Mouse (Mus musculus) lung, embryonic 14.5 days (tissue): ENCODE data around the gene Islr2. TPM values are rescaled to one million over a fixed set of nuclear protein-coding genes. Genes with fewer than 3 reads are reported as not detected.

Experiments used
- ATAC-seq: fragments of 200-750 bp; cut with Nextera tagmentation; 2 replicates; pipeline ENCODE4 v1.8.0; 2017; ENCODE audit warnings: mild to moderate bottlenecking, moderate TSS enrichment, moderate library complexity; ENCODE audit not compliant: insufficient read depth
- DNase-seq: peaks from one replicate; pipeline ENCODE4 v3.0.0-alpha.2; 2015
- H3K27ac ChIP-seq: fragments of 300-500 bp; sonication (generic); 2 replicates; pipeline ENCODE4 v1.5.1; 2014; ENCODE audit warnings: low read depth, mild to moderate bottlenecking, moderate library complexity
- H3K27me3 ChIP-seq: fragments of 300-500 bp; sonication (generic); 2 replicates; pipeline ENCODE4 v1.6.1; 2014; ENCODE audit warnings: low read length, control low read depth; ENCODE audit not compliant: insufficient read depth
- H3K36me3 ChIP-seq: fragments of 300-500 bp; sonication (generic); 2 replicates; pipeline ENCODE4 v1.6.1; 2014; ENCODE audit warnings: control low read depth; ENCODE audit not compliant: insufficient read depth
- H3K4me1 ChIP-seq: fragments of 300-500 bp; sonication (generic); 2 replicates; pipeline ENCODE4 v1.6.1; 2014; ENCODE audit warnings: antibody characterized with exemption, control low read depth; ENCODE audit not compliant: insufficient read depth
- H3K4me2 ChIP-seq: fragments of 300-500 bp; sonication (generic); 2 replicates; pipeline ENCODE4 v1.6.1; 2014; ENCODE audit warnings: mild to moderate bottlenecking
- H3K4me3 ChIP-seq: fragments of 300-500 bp; sonication (generic); 2 replicates; pipeline ENCODE4 v1.5.1; 2014; ENCODE audit warnings: low read depth, low read length
- H3K9ac ChIP-seq: fragments of 300-500 bp; sonication (generic); 2 replicates; pipeline ENCODE4 v1.6.1; 2014
- H3K9me3 ChIP-seq: fragments of 300-500 bp; sonication (generic); 2 replicates; pipeline ENCODE4 v1.6.1; 2016; ENCODE audit warnings: low read depth, low read length, control low read depth
- CTCF ChIP-seq: IDR thresholded peaks from 2 replicates; pipeline ENCODE4 v1.5.1; 2016; ENCODE audit warnings: antibody characterized with exemption, low read depth
- WGBS: fragments of 180-500 bp; shearing (Covaris S2); extraction: QIAGEN DNeasy Blood & Tissue Kit; methylation state at CpG from one replicate; pipeline ENCODE4 v1.1.7; 2014; 5-methylcytosine and 5-hydroxymethylcytosine counted together
- polyA plus RNA-seq: library from polyadenylated mRNA; unstranded; fragments of >200 nt; fragmentation: Nextera tagmentation; extraction: Ambion mirVana; gene quantifications from 2 replicates; pipeline ENCODE4 v1.2.1, GENCODE M21; 2014

The Islr2 gene
- polyA plus RNA-seq, 1 experiment from 2014 or later = not detected

GRCm38 (mm10) chr9:58200270-58201090 is 3.6 kb downstream of the Islr2 start:
- Histone ChIP-seq H3K4me1 (peaks cover 11% of the 10 kb centered on the region), H3K9ac (no peak overlapping the region), H3K27ac (no peak overlapping the region), H3K27me3 (peaks cover 86% of the 10 kb centered on the region), H3K36me3 (no peaks in the 10 kb centered on the region), H3K9me3 (no peaks in the 10 kb centered on the region), H3K4me2 (no peak overlapping the region), H3K4me3 (no peak overlapping the region)
- no peak for DNase-seq
- WGBS = 10% methylated on average over 11 of the region's 11 CpGs
- TF ChIP-seq CTCF = no peak
- no peak for ATAC-seq

DNA sequence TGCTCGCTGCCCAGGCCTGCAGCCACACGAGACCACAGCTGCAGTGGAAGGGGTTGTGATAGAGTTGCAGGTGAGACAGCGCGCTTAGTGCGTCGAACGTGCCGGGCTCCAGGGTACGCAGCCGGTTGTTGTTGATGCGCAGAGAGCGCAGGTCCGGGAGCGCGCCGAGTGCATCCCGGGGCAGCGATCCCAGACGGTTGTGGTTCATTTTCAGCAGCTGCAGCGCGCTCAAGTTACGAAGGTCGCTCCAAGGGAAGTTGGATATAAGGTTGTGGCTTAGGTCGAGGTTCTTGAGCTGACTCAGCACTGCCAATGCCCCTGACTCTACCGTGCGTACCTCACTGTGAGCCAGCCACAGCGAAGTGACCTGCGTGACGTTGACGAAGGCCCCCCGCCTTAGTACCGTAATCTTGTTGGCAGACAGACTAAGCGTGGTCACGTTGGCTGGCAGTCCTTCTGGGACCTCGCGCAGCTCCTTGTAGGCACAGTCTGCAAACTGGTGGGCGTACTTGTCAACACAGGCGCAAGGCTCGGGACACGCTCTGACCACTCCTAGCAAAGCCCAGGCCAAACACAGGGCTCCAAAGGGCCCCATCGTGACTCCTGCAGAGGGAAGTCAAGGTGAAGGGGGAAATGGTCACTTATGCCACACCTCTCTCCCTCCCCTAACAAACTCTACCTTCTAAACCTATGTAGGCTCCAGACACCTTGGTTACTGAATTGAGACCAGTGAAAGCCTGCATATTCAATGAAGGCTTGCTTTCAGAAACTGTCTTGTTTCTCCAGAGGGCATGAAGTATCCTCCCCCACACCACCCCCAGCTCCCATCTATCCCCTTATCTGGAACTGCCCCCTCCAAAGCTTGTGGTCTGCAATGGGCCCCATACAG is 4.5 kb downstream of the Islr2 start:
- H3K27me3 ChIP-seq = peaks cover 93% of the 10 kb centered on the region
- WGBS = 2% methylated on average over 41 of the region's 41 CpGs

GRCm38 (mm10) chr9:58198801-58199371 is 5.2 kb downstream of the Islr2 start:
- TF ChIP-seq CTCF = no peak
- Histone ChIP-seq H3K27me3 (peaks cover 99% of the 10 kb centered on the region), H3K9ac (no peak overlapping the region), H3K4me3 (0 out of 2 replicates have a peak overlapping the region, but pooled peaks have one; percentile 8), H3K36me3 (no peaks in the 10 kb centered on the region), H3K27ac (no peak overlapping the region), H3K4me2 (peak overlapping the region; percentile 33; the same call in 1 of the 2 replicates), H3K9me3 (no peaks in the 10 kb centered on the region), H3K4me1 (peaks cover 11% of the 10 kb centered on the region)
- ATAC-seq (no peak), DNase-seq (no peak)
- WGBS = 2% methylated on average over 38 of the region's 38 CpGs

More for the DNA sequence above, 4.5 kb downstream of the Islr2 start:
- ATAC-seq (no peak), DNase-seq (no peak)
- Histone ChIP-seq H3K27ac (no peak overlapping the region), H3K9ac (no peak overlapping the region), H3K4me3 (0 out of 2 replicates have a peak overlapping the region, but pooled peaks have one; percentile 8), H3K4me1 (peaks cover 11% of the 10 kb centered on the region), H3K36me3 (no peaks in the 10 kb centered on the region), H3K9me3 (no peaks in the 10 kb centered on the region), H3K4me2 (peak overlapping the region; percentile 33; the same call in 1 of the 2 replicates)
- TF ChIP-seq CTCF = no peak

DNA sequence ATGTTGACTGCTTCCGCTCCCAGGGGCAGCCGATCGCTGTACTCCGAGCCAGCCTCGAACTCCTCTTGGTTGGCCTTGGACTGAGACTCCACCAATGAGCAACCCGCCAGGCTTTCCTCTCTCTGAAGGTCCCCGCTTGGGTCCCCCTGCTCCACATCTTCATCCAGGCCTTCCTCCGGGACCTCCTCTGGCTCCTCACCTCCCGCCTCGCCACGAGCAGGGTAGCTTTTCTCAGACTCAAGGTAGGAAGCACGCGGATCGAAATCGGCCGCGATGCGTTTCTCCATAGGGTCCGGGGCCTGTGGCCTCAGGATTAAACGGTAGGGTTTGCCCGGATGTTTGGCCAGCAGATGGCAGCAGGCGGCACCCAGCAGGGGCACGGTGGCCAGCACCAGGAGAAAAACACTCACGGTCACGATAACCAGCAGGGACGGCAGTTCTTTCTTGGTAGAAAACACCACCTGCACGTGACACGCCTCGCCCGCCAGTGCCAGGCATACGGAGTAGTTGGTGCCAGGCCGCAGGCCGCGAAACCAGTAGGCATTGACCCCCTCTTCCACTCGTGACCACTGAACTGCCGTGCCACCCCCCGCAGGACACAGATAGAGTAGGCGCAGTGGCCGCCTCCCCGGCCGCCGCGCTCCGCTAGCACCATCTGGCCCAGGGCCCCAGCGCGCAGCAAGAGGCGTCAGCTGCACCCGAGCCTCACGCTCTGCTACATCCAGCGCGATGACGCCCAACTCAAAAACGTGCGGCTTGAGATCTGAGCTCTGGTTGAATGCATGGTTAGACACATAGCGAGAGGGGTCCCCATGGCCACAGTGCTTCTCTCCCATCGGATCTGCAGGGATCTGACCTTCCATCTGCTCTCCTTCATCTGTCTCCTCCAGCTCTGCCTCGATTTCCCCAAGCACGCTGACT is 6.1 kb downstream of the Islr2 start:
- no peaks in the 10 kb centered on the region for H3K36me3 ChIP-seq
- no peak overlapping the region for H3K27ac ChIP-seq
- H3K9me3 ChIP-seq = no peaks in the 10 kb centered on the region
- TF ChIP-seq CTCF = peak; percentile 76
- peak overlapping the region; percentile 25 for H3K4me3 ChIP-seq
- WGBS = 1% methylated on average over 58 of the region's 58 CpGs
- no peak overlapping the region for H3K9ac ChIP-seq
- DNase-seq (peak; percentile 76), ATAC-seq (peak; percentile 47; the same call in 1 of the 2 replicates)
- peak overlapping the region; percentile 48 for H3K4me2 ChIP-seq
- H3K4me1 ChIP-seq = peaks cover 11% of the 10 kb centered on the region
- peaks cover 91% of the 10 kb centered on the region for H3K27me3 ChIP-seq

DNA sequence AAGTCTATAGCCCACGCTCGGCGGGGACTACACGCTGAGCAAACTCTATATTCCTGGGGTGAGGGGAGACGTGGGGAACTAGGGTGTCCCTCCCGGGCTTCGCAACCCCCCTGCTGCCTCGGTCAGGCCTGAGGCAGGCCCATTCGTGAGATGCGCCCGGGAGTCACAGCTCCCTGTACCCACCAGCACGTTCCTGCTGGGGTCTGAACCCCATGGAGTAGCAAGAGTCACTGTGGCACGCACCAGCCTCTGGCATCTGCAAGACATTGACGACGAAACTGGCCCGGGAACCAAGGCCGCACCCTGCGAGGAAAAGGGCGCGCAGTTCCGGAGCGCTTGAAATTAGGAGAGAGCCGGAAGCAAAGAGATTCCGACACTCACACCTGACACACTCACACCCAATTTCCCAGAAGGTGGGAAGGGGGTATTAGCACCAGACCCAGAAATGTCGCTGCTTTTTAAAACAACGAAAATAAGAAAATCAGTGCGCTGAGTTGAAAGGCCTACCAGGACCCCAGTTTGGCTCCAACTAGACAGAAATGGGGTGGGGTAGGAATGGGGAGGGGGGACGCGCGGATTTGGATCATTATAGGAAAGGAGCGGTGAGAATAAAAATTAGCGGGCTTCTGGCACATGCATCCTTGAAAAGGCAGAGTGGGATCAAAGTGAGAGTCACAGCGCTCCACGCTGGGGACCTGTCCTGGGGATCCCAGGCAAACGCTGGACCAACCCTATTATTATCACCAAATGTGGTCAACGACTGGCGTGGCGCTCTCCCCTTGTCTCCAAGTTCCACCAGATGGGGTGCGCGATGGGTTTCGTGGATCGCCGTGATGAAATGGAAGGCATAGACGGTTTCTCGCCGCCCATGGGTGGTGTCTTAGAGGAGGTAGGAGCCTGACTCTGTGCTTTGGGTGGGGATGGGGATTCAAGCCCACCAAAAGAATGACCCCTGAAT is 7.2 kb downstream of the Islr2 start:
- TF ChIP-seq CTCF = no peak
- H3K4me2 ChIP-seq = peak overlapping the region; percentile 33; the same call in 1 of the 2 replicates
- 4% methylated on average over 46 of the region's 46 CpGs for WGBS
- H3K4me1 ChIP-seq = peaks cover 11% of the 10 kb centered on the region
- H3K4me3 ChIP-seq = peak overlapping the region; percentile 25; the same call in 1 of the 2 replicates
- H3K27ac ChIP-seq = no peak overlapping the region
- H3K36me3 ChIP-seq = no peaks in the 10 kb centered on the region
- no peak overlapping the region for H3K9ac ChIP-seq
- H3K27me3 ChIP-seq = peaks cover 79% of the 10 kb centered on the region
- DNase-seq = no peak
- no peaks in the 10 kb centered on the region for H3K9me3 ChIP-seq
- no peak for ATAC-seq
